Mouse (Mus musculus) heart, adult 2 months (tissue): ENCODE measurements at regions not wholly inside any gene's neighbourhood (a gene's known extent, or its start where the extent isn't known, plus 50 kb on each side); places are given as distances from the start of the nearest gene placed in this dataset.

Experiments
- CTCF ChIP-seq: fragments of 200-600 bp; IDR thresholded peaks from 2 replicates; pipeline ENCODE4 v1.8.1; 2022; ENCODE audit warnings: antibody characterized with exemption, mild to moderate bottlenecking, moderate library complexity
- EP300 ChIP-seq: fragments of 200-500 bp; IDR thresholded peaks from 2 replicates; pipeline ENCODE4 v1.6.1; 2011; ENCODE audit warnings: low read depth, low read length, control low read depth; ENCODE audit not compliant: insufficient read depth
- POLR2A ChIP-seq: fragments of 200-500 bp; IDR thresholded peaks from 2 replicates; pipeline ENCODE4 v1.6.1; 2011; ENCODE audit warnings: mild to moderate bottlenecking, low read depth, low read length, control low read depth; ENCODE audit not compliant: insufficient read depth

DNA sequence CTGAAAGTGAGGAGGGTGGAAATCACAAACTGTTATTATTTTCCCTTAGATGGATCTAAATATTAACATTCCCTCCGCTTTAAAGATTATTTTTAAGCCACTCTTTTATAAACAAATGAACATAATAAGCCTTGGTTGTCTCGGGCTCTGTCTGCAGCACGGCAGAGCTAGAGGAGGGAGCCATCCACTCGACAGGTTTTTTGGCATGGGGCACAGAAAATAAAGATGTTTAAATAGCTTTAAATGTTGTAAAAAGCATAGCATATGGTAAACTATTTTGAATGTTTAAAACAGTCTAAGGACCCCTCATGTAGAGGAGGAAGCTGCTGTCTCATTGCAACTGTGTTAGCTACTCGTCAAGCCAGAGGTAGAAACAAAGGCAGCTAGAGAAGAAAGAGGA is 338.4 kb downstream of the Kcnrg start:
- no peak for TF ChIP-seq EP300
- TF ChIP-seq POLR2A = no peak
- TF ChIP-seq CTCF = no peak
